Mouse (Mus musculus) urinary bladder, postnatal 10 days (tissue): ENCODE results near the gene Fbxo10.
"Not testable (repeated sequence)": the region's sequence is repeated elsewhere in the genome, so short reads cannot be mapped to it uniquely, and the experiment has no call there.

Source experiments
- DNase-seq: peaks from one replicate; pipeline ENCODE4 v3.0.0; 2022; ENCODE audit warnings: low spot score

Fbxo10 gene

GRCm38 (mm10) chr4:45000001-45000400 is 84.4 kb downstream of the Fbxo10 start:
- DNase-seq = no peak

- no peak for DNase-seq
Observed at GRCm38 (mm10) chr4:44998071-44998470, 86.3 kb downstream of the Fbxo10 start.

- no peak for DNase-seq
Observed at GRCm38 (mm10) chr4:44994776-44995175, 89.6 kb downstream of the Fbxo10 start.

GRCm38 (mm10) chr4:44993847-44994246 is 90.6 kb downstream of the Fbxo10 start:
- DNase-seq = no peak

GRCm38 (mm10) chr4:44993179-44993578 is 91.2 kb downstream of the Fbxo10 start:
- DNase-seq = not testable (repeated sequence)

GRCm38 (mm10) chr4:44992330-44992729 is 92.1 kb downstream of the Fbxo10 start:
- DNase-seq = not testable (repeated sequence)

GRCm38 (mm10) chr4:44990560-44990959 is 93.8 kb downstream of the Fbxo10 start:
- no peak for DNase-seq
